Mouse (Mus musculus): ENCODE results near the gene Ppp2r5b. TPM values are rescaled to one million over a fixed set of nuclear protein-coding genes. Genes with fewer than 3 reads are reported as not detected.
A peak's percentile ranks its signal among the peaks of the same experiment; 100 is the strongest.

The Ppp2r5b gene
- polyA plus RNA-seq, 1 experiment from 2014 or later = 162 TPM

DNA sequence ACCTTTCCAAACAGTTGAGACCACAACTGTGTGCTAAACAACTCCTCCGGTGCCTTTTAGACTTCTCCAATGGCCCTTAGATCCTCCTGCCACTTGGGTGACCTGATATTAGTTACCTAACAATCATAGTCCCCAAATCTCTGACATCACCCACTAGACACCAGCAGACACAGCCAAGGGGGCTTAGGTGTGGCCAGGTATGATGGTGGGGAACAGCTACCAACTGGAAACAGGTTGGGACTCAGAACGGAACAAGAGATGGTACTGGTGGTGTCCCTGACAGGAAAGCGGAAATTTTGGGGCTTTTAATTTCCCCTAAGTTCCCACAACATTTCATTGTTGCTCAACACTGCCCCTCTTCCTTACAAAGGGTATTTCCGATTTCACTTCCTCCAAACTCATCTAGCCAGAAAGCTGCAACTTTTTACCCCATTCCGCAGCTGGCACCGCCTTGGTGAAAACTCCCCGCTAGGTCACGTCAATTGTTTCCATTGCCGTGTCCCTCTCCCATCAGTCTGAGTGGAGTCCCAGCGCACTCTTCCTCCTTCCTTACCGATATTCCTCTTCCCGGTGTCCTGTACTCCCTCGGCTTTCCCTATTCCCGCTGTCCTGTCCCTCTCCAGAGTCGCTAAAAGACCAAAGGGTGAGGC is 40.2 kb upstream of the Ppp2r5b start:
- Histone ChIP-seq H3K9me3 (no peaks in the 10 kb centered on the region), H3K4me3 (peak overlapping the region; percentile 75), H3K27me3 (no peaks in the 10 kb centered on the region), H3K27ac (replicated peaks) (peak overlapping the region; percentile 82), H3K9ac (peak overlapping the region; percentile 50), H3K4me2 (peak overlapping the region; percentile 93), H3K36me3 (no peaks in the 10 kb centered on the region), H3K4me1 (replicated peaks) (peaks cover 41% of the 10 kb centered on the region)
- peak; percentile 24 for ATAC-seq (ENCODE audit: low FRiP score, low read depth)
- 9% methylated on average over 15 of the region's 15 CpGs for WGBS

GRCm38 (mm10) chr19:6273998-6274608 is 38.4 kb upstream of the Ppp2r5b start:
- Histone ChIP-seq H3K4me2 (no peak overlapping the region), H3K9ac (no peak overlapping the region), H3K4me3 (no peak overlapping the region), H3K4me1 (replicated peaks) (peaks cover 25% of the 10 kb centered on the region), H3K27ac (replicated peaks) (no peak overlapping the region), H3K27me3 (no peaks in the 10 kb centered on the region), H3K36me3 (no peaks in the 10 kb centered on the region), H3K9me3 (no peaks in the 10 kb centered on the region)
- WGBS = 92% methylated on average over 13 of the region's 13 CpGs
- ATAC-seq (ENCODE audit: low FRiP score, low read depth) = no peak

- 83% methylated on average over 4 of the region's 4 CpGs for WGBS
- Histone ChIP-seq H3K27me3 (no peaks in the 10 kb centered on the region), H3K4me2 (no peak overlapping the region), H3K9me3 (no peaks in the 10 kb centered on the region), H3K9ac (no peak overlapping the region), H3K4me1 (replicated peaks) (peaks cover 20% of the 10 kb centered on the region), H3K4me3 (no peak overlapping the region), H3K27ac (replicated peaks) (no peak overlapping the region), H3K36me3 (no peaks in the 10 kb centered on the region)
- no peak for ATAC-seq (ENCODE audit: low FRiP score, low read depth)
These were observed 37.9 kb upstream of the Ppp2r5b start for GRCm38 (mm10) chr19:6273592-6273991.

DNA sequence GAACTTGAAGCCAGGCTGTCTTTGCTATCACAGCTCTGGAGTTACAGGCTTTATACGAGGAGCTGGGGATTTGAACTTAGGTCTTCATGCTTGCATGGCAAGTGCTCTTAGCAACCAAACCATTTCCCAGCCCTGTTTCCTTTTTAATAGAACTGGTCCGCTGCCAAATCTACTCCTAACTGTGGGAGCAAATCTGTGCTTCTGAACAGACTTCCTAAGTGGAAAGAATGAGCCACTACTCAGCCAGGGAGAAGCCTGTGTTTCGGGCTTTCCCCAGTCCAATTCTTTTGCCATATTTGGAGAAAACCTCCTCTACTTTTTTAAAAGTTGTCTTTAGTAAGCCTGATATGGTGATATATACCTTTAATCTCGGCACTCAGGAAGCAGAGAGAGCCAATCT is 37.1 kb upstream of the Ppp2r5b start:
- Histone ChIP-seq H3K36me3 (no peaks in the 10 kb centered on the region), H3K4me3 (no peak overlapping the region), H3K9ac (no peak overlapping the region), H3K4me1 (replicated peaks) (peaks cover 15% of the 10 kb centered on the region), H3K27me3 (no peaks in the 10 kb centered on the region), H3K4me2 (no peak overlapping the region), H3K27ac (replicated peaks) (no peak overlapping the region), H3K9me3 (no peaks in the 10 kb centered on the region)
- 90% methylated on average over 4 of the region's 4 CpGs for WGBS
- ATAC-seq (ENCODE audit: low FRiP score, low read depth) = no peak

- no peaks in the 10 kb centered on the region for H3K27me3 ChIP-seq
- 73% methylated on average over 7 of the region's 7 CpGs for WGBS
- H3K9ac ChIP-seq = no peak overlapping the region
- H3K9me3 ChIP-seq = no peaks in the 10 kb centered on the region
- peaks cover 14% of the 10 kb centered on the region for H3K4me1 ChIP-seq (replicated peaks)
- H3K36me3 ChIP-seq = no peaks in the 10 kb centered on the region
- H3K4me2 ChIP-seq = no peak overlapping the region
- ATAC-seq (ENCODE audit: low FRiP score, low read depth) = no peak
- no peak overlapping the region for H3K4me3 ChIP-seq
- H3K27ac ChIP-seq (replicated peaks) = no peak overlapping the region
These were observed 36.4 kb upstream of the Ppp2r5b start for GRCm38 (mm10) chr19:6272053-6272452.

DNA sequence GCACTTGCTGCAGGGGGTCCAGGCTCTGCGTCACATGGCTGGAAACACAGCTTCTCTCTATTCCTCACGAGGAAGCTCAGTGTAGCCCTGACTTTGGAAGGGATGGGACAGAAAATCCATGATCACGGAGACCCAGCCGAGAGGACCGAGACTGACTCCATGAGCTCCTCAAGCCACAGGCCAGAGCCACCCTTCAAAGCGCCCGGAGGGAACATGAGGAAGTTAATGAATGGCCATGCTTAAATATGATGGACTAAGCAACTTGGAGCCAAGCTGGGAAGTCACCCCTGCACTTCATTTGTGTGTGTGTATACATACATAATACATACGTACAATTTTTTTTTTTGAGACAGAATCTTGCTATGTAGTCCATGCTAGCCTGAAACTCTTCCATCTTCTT is 35.5 kb upstream of the Ppp2r5b start:
- Histone ChIP-seq H3K4me3 (no peak overlapping the region), H3K36me3 (no peaks in the 10 kb centered on the region), H3K27ac (replicated peaks) (no peak overlapping the region), H3K4me2 (no peak overlapping the region), H3K27me3 (no peaks in the 10 kb centered on the region), H3K9me3 (no peaks in the 10 kb centered on the region), H3K4me1 (replicated peaks) (peaks cover 14% of the 10 kb centered on the region), H3K9ac (no peak overlapping the region)
- WGBS = 33% methylated on average over 8 of the region's 8 CpGs
- ATAC-seq (ENCODE audit: low FRiP score, low read depth) = no peak

DNA sequence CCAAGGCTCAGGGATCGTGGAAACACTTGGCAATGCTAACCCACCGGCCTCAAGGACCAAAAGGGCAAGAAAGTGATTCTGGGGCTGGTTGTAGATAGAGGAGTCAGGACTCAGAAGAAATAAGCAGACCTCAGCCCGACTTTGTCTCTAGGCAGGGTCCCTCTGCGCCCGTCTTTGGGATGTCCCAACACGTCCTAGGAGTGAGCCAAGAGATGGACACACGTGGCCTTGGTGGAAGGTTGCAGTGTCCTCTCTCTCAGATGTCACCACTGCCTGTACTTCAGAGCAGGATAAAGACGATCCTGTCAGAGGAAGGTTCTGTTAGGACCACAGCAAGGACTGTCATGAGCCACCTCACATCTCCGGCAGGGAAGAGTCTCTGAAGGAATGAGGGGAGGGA is 35.0 kb upstream of the Ppp2r5b start:
- H3K36me3 ChIP-seq = no peaks in the 10 kb centered on the region
- no peaks in the 10 kb centered on the region for H3K9me3 ChIP-seq
- H3K4me1 ChIP-seq (replicated peaks) = peaks cover 9% of the 10 kb centered on the region
- H3K27ac ChIP-seq (replicated peaks) = no peak overlapping the region
- no peak overlapping the region for H3K4me3 ChIP-seq
- H3K27me3 ChIP-seq = no peaks in the 10 kb centered on the region
- 61% methylated on average over 9 of the region's 9 CpGs for WGBS
- no peak for ATAC-seq (ENCODE audit: low FRiP score, low read depth)
- H3K9ac ChIP-seq = no peak overlapping the region
- no peak overlapping the region for H3K4me2 ChIP-seq

- Histone ChIP-seq H3K27me3 (no peaks in the 10 kb centered on the region), H3K4me1 (replicated peaks) (peaks cover 4% of the 10 kb centered on the region; the same call in 1 of the 2 replicates), H3K4me2 (no peak overlapping the region), H3K4me3 (no peak overlapping the region), H3K9ac (no peak overlapping the region), H3K27ac (replicated peaks) (no peak overlapping the region), H3K36me3 (no peaks in the 10 kb centered on the region), H3K9me3 (no peaks in the 10 kb centered on the region)
- 85% methylated on average over 8 of the region's 8 CpGs for WGBS
- no peak for ATAC-seq (ENCODE audit: low FRiP score, low read depth)
These were observed 34.3 kb upstream of the Ppp2r5b start for GRCm38 (mm10) chr19:6269798-6270475.

- Histone ChIP-seq H3K9ac (no peak overlapping the region), H3K27ac (replicated peaks) (no peak overlapping the region), H3K36me3 (no peaks in the 10 kb centered on the region), H3K9me3 (no peaks in the 10 kb centered on the region), H3K4me2 (no peak overlapping the region), H3K27me3 (no peaks in the 10 kb centered on the region), H3K4me3 (no peak overlapping the region), H3K4me1 (replicated peaks) (peaks cover 4% of the 10 kb centered on the region; the same call in 1 of the 2 replicates)
- 90% methylated on average over 7 of the region's 7 CpGs for WGBS
- no peak for ATAC-seq (ENCODE audit: low FRiP score, low read depth)
These were observed 33.0 kb upstream of the Ppp2r5b start for GRCm38 (mm10) chr19:6268670-6269132.

DNA sequence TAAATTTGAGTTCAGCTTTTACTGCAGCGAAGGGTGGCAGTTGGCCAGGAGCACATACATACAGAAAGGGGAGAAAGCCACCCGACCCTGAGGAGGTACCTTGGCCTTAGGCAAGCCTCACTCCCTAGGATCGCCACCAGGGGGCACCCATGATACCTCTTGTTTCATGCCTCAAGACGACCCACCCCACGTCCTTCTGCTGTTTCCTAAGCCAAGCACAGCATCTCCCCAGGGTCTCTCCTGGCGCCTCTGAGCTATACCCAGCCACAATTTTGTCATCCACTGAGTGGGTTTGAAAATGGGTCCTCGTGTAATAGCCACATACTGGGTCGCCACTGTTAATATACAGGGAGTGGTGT is 32.5 kb upstream of the Ppp2r5b start:
- peak; percentile 72; the same call in 1 of the 2 replicates for ATAC-seq (ENCODE audit: low FRiP score, low read depth)
- Histone ChIP-seq H3K27ac (replicated peaks) (no peak overlapping the region), H3K27me3 (no peaks in the 10 kb centered on the region), H3K4me3 (no peak overlapping the region), H3K36me3 (no peaks in the 10 kb centered on the region), H3K4me1 (replicated peaks) (peaks cover 4% of the 10 kb centered on the region; the same call in 1 of the 2 replicates), H3K9ac (no peak overlapping the region), H3K9me3 (no peaks in the 10 kb centered on the region), H3K4me2 (no peak overlapping the region)
- WGBS = 8% methylated on average over 8 of the region's 8 CpGs

DNA sequence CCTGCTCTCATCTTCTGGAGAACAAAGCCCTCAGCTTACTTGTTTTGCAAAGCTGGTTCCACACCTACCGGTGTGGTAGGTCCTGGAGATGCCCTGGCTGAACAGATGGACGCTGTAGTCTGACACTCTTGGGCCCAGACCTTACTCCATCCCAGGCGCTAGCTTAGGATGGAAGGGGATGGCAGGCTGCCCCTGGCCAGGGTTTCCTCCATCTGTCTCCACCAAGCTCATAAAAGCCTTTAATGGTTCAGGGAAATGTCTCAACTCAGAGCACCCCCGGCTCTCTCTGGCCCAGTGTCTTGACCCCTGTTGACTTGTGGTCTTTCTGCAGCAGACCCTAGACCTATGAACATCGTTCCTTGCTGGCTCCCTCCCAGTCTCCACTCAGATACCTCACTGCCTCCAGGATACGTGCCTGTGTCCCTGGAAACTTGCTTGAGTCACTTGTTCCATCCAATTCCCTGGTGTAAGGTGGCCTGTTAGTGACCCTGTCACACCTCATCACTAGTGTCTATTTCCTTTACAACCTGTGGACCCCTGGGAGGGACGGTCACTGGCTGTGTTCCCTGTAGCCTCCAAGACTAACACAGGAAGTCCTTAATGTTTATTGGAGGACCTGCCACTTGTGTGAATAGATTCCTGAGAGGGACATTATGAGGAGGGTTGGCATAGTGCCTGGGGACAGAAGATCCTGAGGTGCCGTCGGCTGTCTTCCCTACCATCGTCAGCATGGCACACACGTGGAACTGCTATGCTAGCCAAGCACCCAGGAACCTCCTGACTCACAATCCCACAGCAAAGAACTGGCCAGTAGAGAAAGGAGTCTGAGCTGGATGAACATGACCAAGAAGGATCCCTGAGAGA is 31.9 kb upstream of the Ppp2r5b start:
- no peak overlapping the region for H3K27ac ChIP-seq (replicated peaks)
- H3K4me1 ChIP-seq (replicated peaks) = peaks cover 4% of the 10 kb centered on the region; the same call in 1 of the 2 replicates
- whole genome bisulfite sequencing = 61% methylated on average over 11 of the region's 11 CpGs
- H3K9me3 ChIP-seq = no peaks in the 10 kb centered on the region
- H3K4me2 ChIP-seq = no peak overlapping the region
- no peak for ATAC-seq (ENCODE audit: low FRiP score, low read depth)
- H3K9ac ChIP-seq = no peak overlapping the region
- H3K27me3 ChIP-seq = no peaks in the 10 kb centered on the region
- H3K4me3 ChIP-seq = no peak overlapping the region
- no peaks in the 10 kb centered on the region for H3K36me3 ChIP-seq
